Mouse (Mus musculus) NIH3T3 (cell line): ENCODE data around the gene Oxnad1.
"Not testable (repeated sequence)": the region's sequence is repeated elsewhere in the genome, so short reads cannot be mapped to it uniquely, and the experiment has no call there.

Experiments used
- DNase-seq: peaks from one replicate; pipeline ENCODE4 v3.0.0-alpha.2; 2012; ENCODE audit warnings: low read depth

The Oxnad1 gene

DNA sequence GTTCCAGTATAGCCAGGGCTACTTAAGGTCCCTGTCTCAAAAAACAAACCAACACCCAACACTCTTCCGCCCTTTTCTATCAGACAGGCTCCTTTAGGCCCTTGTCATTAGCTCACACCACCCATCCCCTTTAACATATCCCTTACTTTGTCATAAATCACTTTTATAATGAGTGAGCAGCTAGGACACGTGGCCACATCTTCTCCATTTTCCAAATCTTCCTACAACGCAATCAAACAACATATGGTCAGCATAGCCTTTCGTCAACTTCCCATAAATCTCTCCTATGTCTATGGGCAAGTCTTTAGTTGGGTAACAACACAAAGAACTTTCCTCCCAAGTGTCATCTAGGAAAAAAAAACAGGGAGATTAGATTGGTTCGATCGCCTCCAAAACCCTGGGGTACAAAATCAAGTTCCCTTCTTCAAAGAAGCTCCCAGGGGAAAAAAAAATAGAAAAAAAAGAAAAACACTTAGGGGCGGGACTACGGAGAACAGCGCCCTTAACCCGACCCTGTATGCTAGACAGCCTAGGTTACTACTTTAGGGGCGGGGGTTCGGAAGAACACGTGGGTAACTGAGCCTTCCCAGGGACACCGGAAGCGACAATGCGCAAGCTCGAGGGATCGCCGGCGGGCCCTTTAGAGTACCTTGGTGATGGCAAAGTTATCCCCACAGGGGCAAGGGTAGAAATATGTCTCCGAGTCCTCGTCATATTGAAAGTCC lies at the start of gene Oxnad1:
TSS of gene Oxnad1 (plus strand) at position 614 of the 725 bp plus-strand sequence.
- DNase-seq: peak; percentile 37

DNA sequence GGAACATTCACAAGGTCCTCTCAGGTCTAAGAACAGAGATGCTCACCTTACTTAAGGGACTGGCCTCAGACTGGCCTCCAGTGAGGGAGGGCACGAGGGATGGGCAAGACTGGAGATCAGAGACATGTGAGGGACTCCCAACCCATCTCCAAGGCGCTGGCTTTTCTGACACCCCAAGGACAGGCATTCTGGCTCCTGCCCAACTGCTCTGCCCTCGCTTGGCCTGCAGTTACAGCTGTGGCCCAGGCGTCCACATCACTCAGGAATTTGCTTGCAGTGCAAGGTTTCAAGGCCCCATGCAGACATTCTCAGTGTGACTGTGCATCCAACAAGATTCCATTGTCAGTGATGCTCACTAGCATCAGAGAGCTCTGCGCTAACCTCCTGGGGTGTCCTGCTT lies 48.7 kb upstream of the Oxnad1 start:
- peak; percentile 8 for DNase-seq

DNA sequence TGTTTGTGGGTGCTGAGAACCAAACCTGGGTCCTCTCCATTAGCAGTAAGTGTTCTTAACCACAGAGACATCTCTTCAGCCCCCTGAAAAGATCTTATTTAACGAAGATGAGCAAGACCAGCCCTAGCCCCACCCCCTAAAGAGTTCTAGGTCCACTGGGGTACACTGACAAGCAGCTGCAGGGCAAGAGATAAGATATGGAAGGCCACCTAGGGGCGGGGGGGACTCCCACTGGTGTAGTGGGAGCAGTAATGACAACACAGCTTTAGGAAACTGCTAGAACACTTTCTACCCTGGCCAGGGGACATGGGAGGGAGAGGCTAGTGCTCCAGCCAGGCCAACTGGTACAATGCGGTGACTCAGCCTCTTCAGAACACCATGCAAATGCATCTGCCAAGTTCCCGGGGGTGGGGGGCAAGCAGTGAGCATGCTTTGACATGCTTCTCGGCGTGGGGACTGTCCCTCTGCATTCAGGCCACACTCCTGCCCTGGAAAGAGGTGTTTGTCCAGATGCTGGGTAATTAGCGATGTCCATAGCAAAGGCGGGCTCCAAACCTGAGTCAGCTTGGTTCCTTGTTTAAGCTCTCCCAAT lies 47.4 kb upstream of the Oxnad1 start:
- DNase-seq: peak; percentile 33

DNA sequence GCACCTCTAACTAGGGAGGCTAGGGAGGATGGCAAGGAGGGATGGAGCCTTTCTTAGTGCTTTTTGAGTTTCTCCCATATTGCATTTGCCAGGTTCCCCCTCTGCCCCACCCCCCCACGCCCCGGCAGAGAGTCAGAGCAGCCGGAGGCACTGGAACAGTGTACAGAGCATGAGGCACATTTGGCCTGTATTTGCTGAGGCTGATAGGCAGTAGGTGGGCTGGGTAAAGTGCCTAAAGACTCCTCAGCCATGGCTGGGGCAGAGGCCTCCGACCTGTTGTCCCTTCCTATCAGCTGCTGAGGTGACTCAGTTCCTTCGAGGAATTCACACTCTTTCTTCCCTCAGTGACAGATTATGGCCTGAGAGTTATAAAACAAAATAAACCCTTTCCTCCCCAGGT lies 43.1 kb upstream of the Oxnad1 start:
- no peak for DNase-seq

DNA sequence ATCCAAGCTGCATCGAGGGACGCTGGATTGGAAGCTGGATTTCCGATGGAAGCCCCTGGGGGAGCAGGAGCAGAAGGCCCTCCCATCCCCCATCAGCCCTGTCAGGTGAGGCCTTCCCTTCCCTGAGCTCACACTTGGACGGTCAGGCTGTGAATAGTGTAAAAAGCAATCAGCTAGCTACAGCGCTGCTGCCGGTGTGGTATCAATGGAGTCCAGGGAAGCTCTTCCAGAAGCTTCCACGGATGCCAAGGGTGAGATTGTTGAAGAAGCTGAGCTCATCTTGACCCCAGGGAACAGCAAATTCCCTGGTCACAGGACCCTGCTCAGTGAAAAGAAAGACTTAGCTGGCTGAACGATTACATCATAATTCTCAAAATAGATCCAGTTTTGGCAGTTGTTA lies 38.8 kb upstream of the Oxnad1 start:
- peak; percentile 35 for DNase-seq

DNA sequence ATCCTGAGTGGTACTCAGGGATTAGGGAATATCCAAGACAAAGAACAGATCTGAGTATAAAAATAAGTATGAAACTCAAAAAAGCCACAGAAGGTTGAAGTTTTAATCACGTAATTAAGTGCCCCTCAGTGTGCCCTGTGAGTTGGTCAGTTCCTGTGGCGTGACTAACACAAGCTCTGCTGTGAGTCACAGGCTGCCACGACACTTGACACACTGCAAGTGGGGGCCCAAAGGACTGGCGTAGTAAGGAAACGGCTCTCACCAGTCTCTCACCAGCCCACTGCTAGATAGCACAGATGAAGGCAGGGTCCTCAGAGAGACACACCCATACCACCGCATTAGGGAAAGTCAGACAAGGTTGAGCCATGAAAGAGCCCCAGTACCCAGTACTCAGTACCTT lies 35.0 kb upstream of the Oxnad1 start:
- DNase-seq: peak; percentile 28

DNA sequence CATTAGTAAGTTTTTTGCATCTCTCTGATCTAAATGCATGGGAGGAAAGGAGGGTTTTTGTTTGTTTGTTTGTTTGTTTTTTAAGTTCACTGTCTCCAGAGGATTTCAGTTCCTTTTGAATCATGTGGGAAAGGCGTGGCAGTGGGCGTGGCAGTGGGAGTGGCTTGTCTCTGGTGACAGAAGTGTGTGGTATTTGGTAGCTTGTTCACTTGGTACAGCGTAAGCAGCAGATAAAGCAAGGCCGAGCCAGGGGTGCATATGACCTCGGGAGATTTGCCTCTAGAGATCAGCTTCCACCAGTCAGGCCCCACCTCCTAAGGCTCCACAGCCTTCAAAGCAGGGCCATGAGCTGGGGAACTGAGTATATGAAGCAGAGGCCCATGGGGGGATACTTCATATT lies 31.3 kb upstream of the Oxnad1 start:
- DNase-seq: no peak

DNA sequence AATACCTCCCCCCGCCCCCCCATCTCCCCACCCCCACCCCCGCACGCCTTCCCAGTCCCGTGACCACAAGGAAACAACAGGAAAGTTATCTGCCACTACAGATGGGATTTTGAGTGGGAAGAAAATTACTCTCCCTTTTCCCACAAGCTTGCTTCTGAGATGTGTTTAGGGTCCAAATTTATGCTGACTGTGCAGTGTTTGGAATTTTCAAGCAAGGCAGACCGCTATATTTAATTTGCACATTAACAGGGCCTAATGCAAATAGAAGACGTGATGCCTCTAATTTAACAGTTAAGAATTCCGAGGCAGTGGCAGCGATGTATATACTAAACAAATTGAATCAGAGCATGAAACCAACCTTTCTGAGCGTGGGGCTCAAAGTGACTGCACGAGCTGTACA lies 30.4 kb upstream of the Oxnad1 start:
- no peak for DNase-seq

DNA sequence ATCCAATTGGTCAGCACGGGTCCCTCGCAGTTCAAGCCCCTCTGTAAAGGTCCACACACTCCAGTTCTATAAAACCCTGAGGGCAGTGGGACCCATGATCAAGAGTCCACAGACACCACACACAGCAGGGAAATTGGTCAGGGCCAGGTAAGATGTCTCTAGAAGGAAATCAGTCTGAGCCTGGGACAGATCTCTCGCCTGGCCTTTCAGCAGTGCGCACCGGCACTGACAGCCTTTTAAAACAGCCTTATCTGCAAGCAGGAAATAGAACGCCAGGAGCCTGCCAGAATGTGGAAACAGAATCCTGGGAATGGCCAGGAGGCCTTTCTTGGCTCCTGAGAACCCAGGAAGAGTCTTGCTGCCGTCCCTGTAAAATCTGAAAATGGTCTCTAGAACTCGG lies 29.4 kb upstream of the Oxnad1 start:
- DNase-seq: no peak

DNA sequence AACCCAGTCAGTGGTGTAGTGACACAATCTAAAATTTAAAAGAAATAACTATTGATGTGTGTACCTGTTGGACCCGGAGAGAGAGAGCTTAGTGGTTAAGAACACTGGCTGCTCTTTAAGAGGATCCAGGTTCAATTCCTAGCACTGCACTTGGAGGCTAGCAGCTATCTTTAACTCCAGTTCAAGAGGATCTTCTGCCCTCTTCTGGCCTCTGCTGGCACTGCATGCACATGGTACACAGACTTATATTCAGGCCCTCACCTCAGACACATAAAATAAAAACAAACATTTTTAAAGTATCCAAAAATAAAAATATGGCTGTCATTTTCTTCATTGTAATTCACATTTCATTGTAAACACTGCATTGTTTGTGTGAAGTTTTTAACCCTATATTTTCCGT lies 28.5 kb upstream of the Oxnad1 start:
- DNase-seq: peak; percentile 27

DNA sequence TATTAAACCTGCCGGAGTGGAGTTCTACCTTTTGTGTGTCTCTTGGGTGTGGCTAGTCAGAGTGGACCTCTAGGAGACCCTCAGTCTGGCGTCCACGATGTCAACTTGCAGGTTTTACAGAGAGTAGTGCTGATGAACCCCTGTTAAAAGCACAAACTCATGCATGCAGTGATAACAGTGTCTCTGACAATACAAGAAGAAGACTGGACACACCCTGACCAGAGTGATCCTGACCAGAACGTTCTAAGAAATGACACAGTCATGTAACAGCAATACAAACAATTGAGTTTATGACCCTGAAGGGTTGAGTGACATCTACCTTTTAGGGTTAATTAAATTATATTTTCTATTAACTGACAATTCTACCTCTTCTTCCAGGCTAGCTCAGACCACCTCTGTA lies 27.5 kb upstream of the Oxnad1 start:
- no peak for DNase-seq

DNA sequence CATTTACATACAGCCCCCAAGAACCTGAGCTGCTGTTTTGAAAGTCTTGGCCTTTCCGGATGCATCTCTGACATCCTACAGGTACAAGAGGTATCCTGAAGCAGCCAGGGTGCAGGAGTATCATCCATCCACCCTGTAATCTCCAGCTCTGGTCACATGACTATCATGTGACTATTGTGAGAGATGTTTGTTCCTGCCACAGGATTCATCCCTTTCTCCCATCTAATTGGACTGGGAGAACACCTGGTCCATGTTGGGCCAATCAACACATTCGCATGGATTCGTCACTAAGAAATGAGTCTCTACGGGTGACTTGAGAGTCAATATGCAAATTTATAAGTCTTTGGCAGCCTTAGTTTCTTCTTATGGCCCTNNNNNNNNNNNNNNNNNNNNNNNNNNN lies 23.8 kb upstream of the Oxnad1 start:
- DNase-seq: no peak

DNA sequence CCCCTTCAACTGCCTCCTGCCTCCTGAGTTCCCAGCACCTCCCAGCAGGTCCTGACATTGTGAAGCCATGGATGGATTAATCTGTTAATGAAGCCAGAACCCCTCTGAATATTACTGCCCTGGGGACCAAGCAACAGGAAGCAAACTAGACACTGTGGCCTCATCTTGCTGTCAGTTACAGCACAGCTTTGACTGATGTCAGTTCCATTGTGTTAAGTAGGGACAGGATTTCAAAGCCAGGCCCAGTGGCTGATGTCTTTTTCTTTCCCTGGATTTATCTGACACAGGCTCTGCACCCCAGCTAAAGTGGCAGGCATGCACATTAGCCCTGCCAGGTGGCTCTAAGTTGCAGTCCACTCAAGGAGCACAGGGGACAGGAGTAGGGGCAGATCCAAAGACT lies 12.4 kb upstream of the Oxnad1 start:
- DNase-seq: no peak

DNA sequence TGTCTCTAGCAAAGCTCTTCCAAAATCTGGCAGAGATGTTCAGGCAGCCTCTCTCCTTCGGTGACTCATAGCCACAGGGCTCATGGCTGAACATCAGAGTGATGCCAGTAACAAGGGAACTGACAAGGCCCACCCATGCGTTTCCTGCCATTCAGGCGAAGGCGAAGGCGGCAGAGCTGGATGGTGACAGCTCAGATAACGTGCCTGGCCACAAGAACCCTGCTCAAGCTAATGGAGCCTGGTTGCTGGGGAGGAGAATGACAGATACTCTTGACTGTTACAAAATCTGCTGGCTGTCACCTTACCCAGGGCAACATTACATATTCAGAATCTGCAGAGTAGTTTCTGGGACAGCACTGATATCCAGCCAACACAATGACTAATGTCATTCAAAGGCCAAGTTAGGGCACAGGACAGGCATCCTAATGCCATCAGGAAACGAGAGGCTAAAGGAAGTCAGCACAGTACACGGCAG lies 11.9 kb upstream of the Oxnad1 start:
- DNase-seq: peak; percentile 72

DNA sequence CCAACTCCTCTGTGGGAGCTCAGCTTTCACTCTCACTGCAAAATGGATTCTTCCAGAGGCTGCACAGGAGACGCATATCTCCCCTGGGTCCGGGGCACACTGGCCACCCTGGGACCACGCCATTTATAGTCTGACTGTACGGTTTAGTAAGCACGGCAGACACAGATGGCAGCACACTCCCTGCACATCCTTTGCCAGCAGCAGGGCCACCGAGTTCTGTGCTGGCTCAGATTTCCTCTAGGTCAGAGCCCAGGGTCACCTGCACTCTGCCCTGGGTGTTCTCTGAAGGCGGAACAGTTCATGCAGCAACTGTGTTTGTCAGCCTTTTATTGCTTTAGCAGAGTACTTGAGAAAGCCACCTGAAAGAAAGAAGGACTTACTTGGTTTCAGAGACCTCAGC lies 11.3 kb upstream of the Oxnad1 start:
- DNase-seq: no peak

DNA sequence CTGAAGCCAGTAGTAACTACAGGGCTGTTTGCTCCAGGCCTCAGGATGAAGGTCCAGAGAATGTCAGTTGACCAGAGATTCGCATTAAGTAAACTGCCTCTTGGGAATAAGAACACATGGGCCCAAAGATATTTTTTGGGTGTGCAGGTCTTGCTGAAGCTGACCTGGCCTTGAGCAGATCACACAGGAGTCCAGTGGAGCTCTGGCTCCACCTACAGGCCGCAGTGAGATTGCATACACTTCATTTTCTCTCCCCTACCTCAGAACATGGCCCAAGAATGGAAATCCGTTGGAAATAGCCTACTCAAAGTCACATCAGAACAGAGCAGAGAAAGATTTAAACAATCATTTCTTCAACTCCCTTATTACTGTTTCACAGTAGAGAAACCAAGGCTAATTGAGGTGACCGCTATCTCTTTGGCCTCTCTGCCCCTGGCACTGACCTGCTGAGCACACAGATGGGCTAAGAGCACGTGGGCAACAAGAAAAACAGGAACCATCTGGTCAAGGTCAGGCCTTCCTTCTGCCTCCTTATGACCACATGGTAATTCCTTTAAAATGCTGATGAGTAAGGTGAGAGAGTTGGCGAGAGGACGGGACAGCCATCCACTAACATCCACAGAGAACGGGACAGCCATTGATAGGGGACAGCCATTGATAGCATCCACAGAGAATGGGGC lies 8.1 kb upstream of the Oxnad1 start:
- peak; percentile 88 for DNase-seq

DNA sequence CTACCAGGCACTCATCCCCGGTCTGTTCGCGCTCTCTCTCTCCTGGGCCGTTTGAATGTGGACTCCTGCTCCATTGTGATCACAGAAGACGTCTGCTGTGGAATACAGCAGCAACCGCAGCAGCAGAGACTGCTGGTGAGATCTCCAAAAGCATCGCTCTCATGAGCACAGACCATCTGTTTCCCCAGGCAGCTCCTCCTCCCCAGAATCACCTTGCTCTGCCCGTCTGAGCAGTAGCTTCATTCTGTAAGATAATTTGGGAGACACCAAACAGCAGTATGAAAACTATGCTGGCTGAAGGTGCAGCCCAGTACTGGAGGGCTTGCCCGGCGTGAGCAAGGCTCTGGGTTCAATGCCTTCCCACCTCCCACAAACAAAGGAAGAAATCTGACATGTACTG lies 4.1 kb upstream of the Oxnad1 start:
- no peak for DNase-seq

DNA sequence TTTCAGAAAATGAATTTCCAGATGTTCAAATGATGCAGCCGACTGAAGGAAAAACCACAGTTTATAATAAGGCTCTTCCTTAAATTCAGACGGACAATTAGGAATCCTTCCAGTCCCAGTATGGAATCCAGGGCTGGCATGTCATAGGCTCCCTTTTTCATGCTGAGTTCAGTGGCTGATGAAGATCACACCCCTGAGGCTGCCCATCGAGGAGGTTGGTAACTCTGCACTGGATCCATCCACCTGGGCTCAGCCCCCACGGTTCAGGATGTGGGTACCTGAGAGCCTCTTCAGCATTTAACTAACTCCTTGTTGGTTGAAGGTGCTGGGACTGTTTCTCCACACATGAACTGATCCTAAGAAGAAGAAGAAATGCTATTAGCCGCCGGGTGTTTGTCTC lies 2.3 kb upstream of the Oxnad1 start:
- DNase-seq: no peak

DNA sequence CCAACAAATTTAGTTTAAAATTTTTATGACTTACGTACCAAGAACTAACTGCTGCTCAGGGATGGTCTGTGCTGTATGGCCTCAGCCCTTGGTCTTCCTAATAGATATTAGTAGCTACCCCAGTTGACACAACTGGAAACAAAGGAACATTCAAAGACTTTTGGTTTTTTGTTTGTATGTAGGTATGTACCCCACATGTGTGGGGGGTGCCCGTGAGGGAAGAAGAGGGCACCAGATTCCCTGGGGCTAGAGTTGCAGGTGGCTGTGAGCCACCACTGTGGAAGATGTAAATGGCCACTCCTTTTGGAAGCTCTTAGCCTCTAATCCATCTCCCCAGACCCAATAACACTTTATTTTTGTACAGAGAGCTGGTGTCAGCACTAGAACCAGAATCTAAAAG lies 1.7 kb upstream of the Oxnad1 start:
- no peak for DNase-seq

DNA sequence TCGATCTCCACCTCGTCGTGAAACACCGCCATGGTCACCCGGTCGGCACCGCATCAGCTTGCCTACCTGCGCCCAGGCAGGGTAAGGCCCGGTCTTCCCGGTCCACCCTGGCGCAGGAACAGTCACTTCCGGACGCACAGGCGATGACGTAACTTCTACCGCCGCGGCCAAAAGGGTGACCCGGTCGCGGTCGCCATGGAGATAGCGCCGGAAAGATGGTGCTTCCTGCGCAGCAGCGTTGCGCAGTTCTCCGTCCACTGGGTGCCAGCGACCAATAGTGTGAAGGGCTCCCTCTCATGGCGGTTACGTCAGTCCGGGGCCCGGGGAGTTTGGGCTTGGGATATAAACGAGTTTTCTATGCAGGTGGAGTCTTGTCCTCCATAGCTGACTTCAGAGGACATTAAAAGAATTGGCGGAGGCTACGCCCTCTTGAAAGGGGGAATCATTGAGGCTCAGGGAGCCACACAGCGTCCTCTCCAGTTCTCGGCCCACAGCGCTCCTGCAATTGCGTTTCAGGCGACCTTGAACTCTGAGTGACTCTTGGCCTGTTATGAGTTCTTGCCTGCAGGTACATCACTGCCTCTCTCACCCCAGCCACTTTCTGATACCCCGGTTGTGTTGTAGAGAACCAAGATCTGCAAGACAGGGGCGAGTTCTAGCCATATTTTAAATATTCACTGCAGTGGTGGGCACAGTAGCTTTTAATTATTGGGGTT lies 470 bp downstream of the Oxnad1 start, which contains the start of gene Dph3:
TSS of gene Dph3 (minus strand) at position 244 of the 716 bp plus-strand sequence.
- DNase-seq: peak; percentile 98

DNA sequence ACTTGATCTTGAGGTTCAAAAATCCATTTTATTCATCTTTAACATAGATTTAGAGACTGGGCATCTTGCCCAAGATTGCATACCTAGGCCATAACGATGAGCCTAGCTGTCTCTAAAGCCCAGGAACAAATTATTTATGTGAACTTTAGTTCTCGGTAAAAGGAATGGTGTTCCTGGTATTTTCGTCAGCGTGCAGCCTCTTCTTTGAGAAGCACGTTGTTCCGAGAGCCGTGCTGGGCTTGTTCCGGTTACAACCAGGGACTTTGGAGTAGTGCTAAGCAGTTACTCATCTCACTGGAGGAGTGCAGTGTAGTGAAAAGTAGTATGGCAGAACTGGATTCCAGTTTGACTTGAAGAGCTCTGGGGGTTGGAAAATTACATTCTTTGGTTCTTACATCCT lies 1.1 kb downstream of the Oxnad1 start:
- peak; percentile 28 for DNase-seq

DNA sequence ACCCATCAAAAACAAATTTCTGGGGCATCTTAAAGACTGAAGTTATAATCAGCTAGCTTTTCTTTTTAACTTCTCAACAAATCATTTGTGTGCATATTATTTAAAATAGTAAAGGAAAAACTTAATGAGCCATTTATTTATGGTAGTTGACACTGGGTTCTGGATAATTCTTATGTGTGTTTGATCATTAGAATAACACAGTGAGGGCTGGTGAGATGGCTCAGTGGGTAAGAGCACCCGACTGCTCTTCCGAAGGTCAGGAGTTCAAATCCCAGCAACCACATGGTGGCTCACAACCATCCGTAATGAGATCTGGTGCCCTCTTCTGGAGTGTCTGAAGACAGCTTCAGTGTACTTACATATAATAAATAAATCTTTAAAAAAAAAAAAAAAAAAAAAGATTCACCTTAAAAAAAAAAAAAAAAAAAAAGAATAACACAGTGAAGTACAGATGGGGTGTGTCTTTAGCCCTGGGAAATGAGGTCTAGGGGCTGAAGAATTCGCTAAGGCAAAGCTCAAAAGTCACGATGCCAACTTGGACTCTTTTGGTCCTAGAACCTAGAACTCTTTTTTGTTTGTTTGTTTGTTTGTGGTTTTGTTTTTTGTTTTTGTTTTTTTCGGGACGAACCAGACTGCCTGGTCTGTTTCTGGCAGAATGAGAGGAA lies 2.5 kb downstream of the Oxnad1 start:
- DNase-seq: not testable (repeated sequence)
